Mouse (Mus musculus) lung, adult 2 months (tissue): ENCODE measurements around the gene Ngb. TPM values are rescaled to one million over a fixed set of nuclear protein-coding genes. Genes with fewer than 3 reads are reported as not detected.

ENCODE experiments used
- DNase-seq: peaks from one replicate; pipeline ENCODE4 v3.0.0; 2022
- H3K4me1 ChIP-seq: fragments of 200-500 bp; 2 replicates; pipeline ENCODE4 v1.6.1; 2011; ENCODE audit warnings: low read length; ENCODE audit not compliant: control insufficient read depth, insufficient read depth
- H3K4me3 ChIP-seq: fragments of 200-500 bp; replicated peaks from 2 replicates; pipeline ENCODE3; 2011; ENCODE audit warnings: low read depth, mild to moderate bottlenecking, control low read depth, low read length; ENCODE audit errors: extremely low read depth
- CTCF ChIP-seq: fragments of 200-500 bp; IDR thresholded peaks from 2 replicates; pipeline ENCODE4 v1.5.1; 2011; ENCODE audit warnings: mild to moderate bottlenecking, low read length, control low read depth; ENCODE audit not compliant: insufficient read depth
- POLR2A ChIP-seq: fragments of 200-500 bp; IDR thresholded peaks from 2 replicates; pipeline ENCODE4 v1.6.1; 2011; ENCODE audit warnings: low read depth, mild to moderate bottlenecking, control low read depth, low read length, borderline replicate concordance; ENCODE audit errors: extremely low read depth
- WGBS: fragments of 180-500 bp; shearing (Covaris S2); methylation state at CpG from one replicate; pipeline ENCODE4 v1.1.7; 2018; 5-methylcytosine and 5-hydroxymethylcytosine counted together
- polyA plus RNA-seq: library from polyadenylated mRNA; depleted of rRNA; stranded (reverse); fragments of >200 nt; gene quantifications from 2 replicates; pipeline ENCODE4 v1.2.3, GENCODE M21; 2012; rRNA removed

Gene Ngb
- polyA plus RNA-seq, 1 experiment = 4.8 TPM

DNA sequence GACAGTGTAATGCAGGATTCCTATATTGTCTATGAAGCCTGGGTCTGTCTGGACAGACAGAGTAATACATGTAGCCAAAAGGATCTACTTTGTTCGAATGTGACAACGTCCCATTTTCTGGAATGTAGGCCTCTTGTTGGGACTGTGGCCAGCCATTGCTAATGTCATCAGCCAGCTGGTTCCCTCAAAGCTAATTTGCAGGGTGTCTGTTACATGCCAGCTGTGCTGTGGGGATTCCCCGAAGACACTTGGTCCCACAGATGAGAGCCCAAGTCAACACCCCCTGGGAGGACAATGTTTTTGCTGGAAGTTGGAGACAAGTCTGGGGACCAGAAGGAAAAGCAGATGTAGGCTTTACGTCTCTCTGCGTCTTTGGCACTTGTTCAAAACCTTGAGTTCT, 35.9 kb downstream of the Ngb start:
- WGBS = 73% methylated on average over 5 of the region's 5 CpGs
- no peaks in the 10 kb centered on the region for H3K4me1 ChIP-seq
- TF ChIP-seq POLR2A = no peak
- TF ChIP-seq CTCF = no peak
- no peak for DNase-seq
- no peak overlapping the region for H3K4me3 ChIP-seq

DNA sequence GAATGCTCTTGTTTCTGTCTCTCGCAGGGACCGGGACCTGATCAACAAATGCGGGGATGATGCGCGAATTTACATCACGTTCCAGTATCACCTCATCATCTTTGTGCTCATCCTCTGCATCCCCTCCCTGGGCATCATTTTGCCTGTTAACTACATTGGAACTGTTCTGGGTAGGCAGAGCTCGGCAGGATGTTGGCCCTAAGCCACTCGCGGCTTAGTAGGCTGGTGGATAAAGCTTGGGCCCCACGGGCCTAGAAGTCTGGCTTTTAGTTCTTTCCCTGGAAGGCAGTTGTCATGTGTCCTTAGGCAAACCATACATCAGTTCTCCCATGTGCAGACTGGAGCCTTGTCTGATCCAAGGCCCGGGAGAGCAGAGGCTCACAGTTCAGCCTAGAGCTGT, 36.9 kb downstream of the Ngb start:
- TF ChIP-seq CTCF = no peak
- TF ChIP-seq POLR2A = no peak
- WGBS = 84% methylated on average over 11 of the region's 11 CpGs

DNA sequence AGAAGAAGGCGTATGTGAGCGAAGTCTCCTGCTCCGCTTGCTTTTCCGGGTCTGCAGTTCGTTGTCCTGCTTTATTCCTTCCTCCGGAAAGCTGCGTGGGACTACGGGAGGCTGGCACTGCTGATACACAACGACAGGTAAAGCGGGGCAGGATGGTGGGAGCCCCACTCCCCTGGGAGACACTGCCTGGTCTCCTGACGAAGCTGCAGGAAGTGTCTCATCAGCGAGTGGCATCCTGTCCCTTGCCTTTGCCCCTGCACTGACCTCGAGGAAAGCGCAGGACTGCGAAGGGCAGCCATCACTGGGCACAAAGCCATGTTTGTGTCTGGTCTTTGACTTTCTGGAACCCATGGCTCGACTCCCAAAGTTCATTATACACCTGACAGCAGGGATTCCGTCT, 45.3 kb downstream of the Ngb start:
- 49% methylated on average over 17 of the region's 17 CpGs for WGBS
- no peak for DNase-seq
- Histone ChIP-seq H3K4me1 (no peaks in the 10 kb centered on the region), H3K4me3 (no peak overlapping the region)
- TF ChIP-seq POLR2A = no peak
- no peak for TF ChIP-seq CTCF

More for the DNA sequence above, 36.9 kb downstream of the Ngb start:
- H3K4me1 ChIP-seq = no peaks in the 10 kb centered on the region
- no peak for DNase-seq
- no peak overlapping the region for H3K4me3 ChIP-seq

DNA sequence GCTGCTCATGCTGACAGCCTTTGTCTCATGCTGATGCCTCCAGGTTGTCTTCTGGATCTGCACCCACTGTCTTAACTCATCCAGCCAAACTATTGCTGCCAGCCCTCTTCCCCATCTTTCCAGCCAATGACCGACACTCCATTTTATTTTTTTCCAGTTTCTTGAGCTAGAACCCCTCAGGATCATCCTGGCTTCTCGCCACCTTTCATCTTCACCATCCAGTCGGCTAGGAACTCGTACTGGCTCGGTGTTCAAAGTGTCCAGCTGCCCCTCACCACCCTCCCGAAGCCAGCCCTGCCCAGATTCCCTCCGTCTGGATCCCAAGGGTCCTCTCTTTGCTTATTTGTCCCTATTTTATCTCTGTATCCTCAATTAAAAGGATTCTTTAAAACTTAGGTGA, 47.5 kb downstream of the Ngb start:
- no peak for DNase-seq
- Histone ChIP-seq H3K4me1 (no peaks in the 10 kb centered on the region), H3K4me3 (no peak overlapping the region)
- TF ChIP-seq CTCF (no peak), POLR2A (no peak)
- WGBS = 62% methylated on average over 7 of the region's 7 CpGs

DNA sequence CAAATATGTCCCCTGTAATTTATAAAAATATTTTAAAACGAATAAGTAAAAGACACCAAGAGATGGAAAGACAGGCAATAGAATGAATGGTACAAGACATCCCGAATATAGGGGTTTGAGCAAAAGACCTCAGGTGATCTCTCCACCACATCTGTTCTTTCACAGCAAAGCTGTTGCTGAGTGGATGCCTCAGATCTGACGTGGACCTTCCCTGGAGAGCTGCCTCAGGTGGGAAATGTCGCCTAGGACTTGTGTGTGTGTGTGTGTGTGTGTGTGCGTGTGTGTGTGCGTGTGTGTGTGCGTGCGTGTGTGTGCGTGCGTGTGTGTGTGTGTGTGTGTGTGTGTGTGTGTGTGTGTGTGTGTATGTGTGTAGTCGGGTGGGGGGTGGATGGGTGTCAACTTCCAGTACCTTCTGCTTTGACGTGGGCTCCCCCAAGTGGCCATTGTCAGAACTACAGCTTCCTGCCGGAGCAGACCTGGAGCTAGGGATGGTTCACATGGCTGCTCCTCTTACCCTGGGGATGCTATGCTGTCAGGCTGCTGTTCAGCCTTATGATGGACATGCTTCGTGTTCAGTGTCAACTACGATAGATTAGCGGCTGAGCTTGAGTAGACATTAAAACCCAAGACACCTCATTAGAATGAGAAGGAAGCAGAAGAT, 49.5 kb downstream of the Ngb start:
- TF ChIP-seq CTCF (peak; percentile 95), POLR2A (no peak)
- WGBS = 28% methylated on average over 11 of the region's 16 CpGs
- no peak overlapping the region for H3K4me3 ChIP-seq
- DNase-seq = peak; percentile 81
- H3K4me1 ChIP-seq = no peaks in the 10 kb centered on the region

DNA sequence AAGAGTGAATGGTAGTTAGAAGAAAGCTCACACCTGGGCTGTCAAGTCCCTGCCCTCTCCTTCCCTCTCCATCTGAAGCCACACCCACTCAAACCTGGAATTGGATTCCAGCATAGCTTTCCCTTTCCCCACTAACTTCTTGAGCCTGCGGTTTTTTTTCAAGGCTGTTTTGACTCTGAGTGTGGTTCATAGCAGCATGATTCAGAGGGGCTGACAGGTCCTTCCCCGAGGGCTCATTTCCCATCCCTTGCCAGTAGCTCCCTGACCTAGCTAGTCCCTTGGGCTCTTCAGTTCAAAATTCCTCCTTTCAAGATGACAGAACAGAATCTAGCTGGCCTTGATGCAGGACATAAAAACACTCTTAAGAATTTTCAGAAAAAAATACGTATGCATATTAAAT, 54.8 kb downstream of the Ngb start:
- H3K4me1 ChIP-seq = no peaks in the 10 kb centered on the region
- TF ChIP-seq CTCF (no peak), POLR2A (no peak)
- no peak overlapping the region for H3K4me3 ChIP-seq
- no peak for DNase-seq
- WGBS = 39% methylated on average over 3 of the region's 3 CpGs

Other genes starting within 250 kb of the Ngb start
- 50.0 and 79.4 TPM in 2 replicates for gene Irf2bpl, start 217.7 kb downstream of the Ngb start, polyA plus RNA-seq
- 27.2 and 33.9 TPM in 2 replicates for gene Cipc, start 155.5 kb downstream of the Ngb start, polyA plus RNA-seq
- 0.03 TPM in 1 of 2 replicates, not detected in the other for gene Zdhhc22, start 112.1 kb downstream of the Ngb start, polyA plus RNA-seq
- 0.16 and 0.22 TPM in 2 replicates for gene Tmem63c, start 81.2 kb downstream of the Ngb start, polyA plus RNA-seq
- 54.5 and 69.7 TPM in 2 replicates for gene Gstz1, start 44.6 kb upstream of the Ngb start, polyA plus RNA-seq
- 15.1 and 15.7 TPM in 2 replicates for gene Pomt2, start 45.4 kb upstream of the Ngb start, polyA plus RNA-seq
- gene Samd15, start 97.2 kb upstream of the Ngb start, polyA plus RNA-seq = not detected in 2 replicates
- 4.4 and 5.9 TPM in 2 replicates for gene Tmed8, start 97.9 kb upstream of the Ngb start, polyA plus RNA-seq
- gene Noxred1, start 136.2 kb upstream of the Ngb start, polyA plus RNA-seq = 0.31 and 0.91 TPM in 2 replicates
- gene Vipas39, start 163.7 kb upstream of the Ngb start, polyA plus RNA-seq = 17.1 and 23.3 TPM in 2 replicates
- 46.6 and 53.5 TPM in 2 replicates for gene Ahsa1, start 163.9 kb upstream of the Ngb start, polyA plus RNA-seq
- 0.38 and 0.56 TPM in 2 replicates for gene Ism2, start 197.2 kb upstream of the Ngb start, polyA plus RNA-seq